ENCODE assay signal across 19 mouse cellular contexts in the genomic region with DNA sequence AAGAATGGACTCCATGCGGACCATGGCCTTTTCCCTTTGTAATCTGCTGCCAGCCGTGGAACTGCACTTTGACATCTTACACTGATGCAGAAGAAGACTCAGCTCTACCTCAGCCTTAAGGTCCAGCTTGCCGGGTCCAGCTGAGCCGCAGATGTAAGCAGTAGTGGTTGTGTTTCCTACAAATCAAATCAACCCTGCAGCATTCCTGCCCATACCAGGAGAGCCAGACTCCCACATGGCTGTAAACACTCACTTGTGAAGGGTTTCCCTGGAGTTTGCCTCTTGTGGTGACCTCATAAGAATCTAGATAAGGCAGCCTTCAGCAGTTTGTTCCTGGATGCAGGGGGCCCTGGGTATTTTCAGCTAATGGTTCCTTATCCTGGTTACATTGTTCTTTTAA. TPM values are rescaled to one million over a fixed set of nuclear protein-coding genes. Genes with fewer than 3 reads are reported as not detected.
A peak's percentile ranks its signal among the peaks of the same experiment; 100 is the strongest.
DNase-seq lines count a peak whose midpoint lies in the region; ATAC-seq lines count a peak whose summit lies in the region.
"Had no signal": no experiment of that assay in that cellular context is flagged by ENCODE, and none has a peak within 500 bp of the region (broad histone marks: within the 10 kb centered on the region; RNA-seq: fewer than 3 reads in every experiment).

No protein-coding gene starts in this region.

- H3K4me1 ChIP-seq in embryonic facial prominence, embryonic 14.5 days (ENCODE audit: control insufficient read depth, insufficient read depth, low read length): no peaks in the 10 kb centered on the region
- peaks cover 14% of the 10 kb centered on the region for H3K4me1 ChIP-seq in embryonic facial prominence, embryonic 10.5 days
- peaks cover 25% of the 10 kb centered on the region for H3K4me1 ChIP-seq in heart, embryonic 15.5 days (replicated peaks)

- H3K9ac ChIP-seq in embryonic facial prominence, embryonic 14.5 days (ENCODE audit: low read depth, low read length): no peak overlapping the region
- H3K9ac ChIP-seq in heart, embryonic 15.5 days: no peak overlapping the region
- H3K9ac ChIP-seq: forebrain, postnatal 0 days; hindbrain, embryonic 15.5 days; limb, embryonic 13.5 days; liver, embryonic 14.5 days had no signal

- H3K4me2 ChIP-seq in embryonic facial prominence, embryonic 14.5 days (ENCODE audit: low read depth, low read length): no peak overlapping the region
- no peak overlapping the region for H3K4me2 ChIP-seq in heart, embryonic 15.5 days
- H3K4me2 ChIP-seq: hindbrain, embryonic 15.5 days; limb, embryonic 13.5 days had no signal

- no peak for ATAC-seq in embryonic facial prominence, embryonic 14.5 days (ENCODE audit: low read depth)
- 0 out of 2 replicates have a peak, but pooled peaks have one; percentile 29 for ATAC-seq in heart, embryonic 15.5 days (replicated peaks; ENCODE audit: insufficient number of reproducible peaks, insufficient read depth, low FRiP score, low read depth)
- ATAC-seq in erythroblast, adult 5-6 weeks (replicated peaks; ENCODE audit: low FRiP score, poor library complexity, severe bottlenecking): no peak
- ATAC-seq: forebrain, postnatal 0 days had no signal

- WGBS in embryonic facial prominence, embryonic 14.5 days: 68% methylated on average over 4 of the region's 4 CpGs
- WGBS in embryonic facial prominence, embryonic 10.5 days: 88% methylated on average over 4 of the region's 4 CpGs
- WGBS in heart, embryonic 15.5 days: 22% methylated on average over 4 of the region's 4 CpGs

- H3K27me3 ChIP-seq in embryonic facial prominence, embryonic 14.5 days (replicated peaks; ENCODE audit: control insufficient read depth, insufficient read depth, low read length): no peaks in the 10 kb centered on the region
- 0 out of 2 replicates have a peak, but pooled peaks cover 5% of the 10 kb centered on the region for H3K27me3 ChIP-seq in embryonic facial prominence, embryonic 10.5 days (replicated peaks; ENCODE audit: low read depth, poor library complexity, severe bottlenecking)
- peaks cover 84% of the 10 kb centered on the region for H3K27me3 ChIP-seq in heart, embryonic 15.5 days
- H3K27me3 ChIP-seq: hindbrain, embryonic 15.5 days; limb, embryonic 13.5 days had no signal

- H3K4me3 ChIP-seq in embryonic facial prominence, embryonic 14.5 days (ENCODE audit: low read depth, low read length): no peak overlapping the region
- H3K4me3 ChIP-seq in embryonic facial prominence, embryonic 10.5 days: no peak overlapping the region
- H3K4me3 ChIP-seq in heart, embryonic 15.5 days: no peak overlapping the region
- H3K4me3 ChIP-seq: hindbrain, embryonic 15.5 days; limb, embryonic 13.5 days had no signal

- no peak overlapping the region for H3K27ac ChIP-seq in embryonic facial prominence, embryonic 14.5 days (replicated peaks; ENCODE audit: low read depth, low read length)
- H3K27ac ChIP-seq in embryonic facial prominence, embryonic 10.5 days (replicated peaks): no peak overlapping the region
- H3K27ac ChIP-seq in heart, embryonic 15.5 days: peak overlapping the region; percentile 32
- H3K27ac ChIP-seq: hindbrain, embryonic 15.5 days; limb, embryonic 13.5 days; liver, embryonic 14.5 days had no signal

- no peaks in the 10 kb centered on the region for H3K36me3 ChIP-seq in embryonic facial prominence, embryonic 14.5 days (ENCODE audit: control insufficient read depth, insufficient read depth, low read length)
- H3K36me3 ChIP-seq in embryonic facial prominence, embryonic 10.5 days (replicated peaks): no peaks in the 10 kb centered on the region
- no peaks in the 10 kb centered on the region for H3K36me3 ChIP-seq in heart, embryonic 15.5 days
- H3K36me3 ChIP-seq: hindbrain, embryonic 15.5 days; limb, embryonic 13.5 days had no signal

- peak; percentile 20 for DNase-seq in embryonic facial prominence, embryonic 14.5 days (ENCODE audit: low spot score)
- no peak for DNase-seq in embryonic facial prominence, embryonic 10.5 days (ENCODE audit: low spot score)
- DNase-seq in heart, postnatal 36 days: no peak
- DNase-seq in MN1 (ENCODE audit: low spot score): peak; percentile 64
- DNase-seq in lung, postnatal 36 days: peak; percentile 57
- no peak for DNase-seq in thymus, postnatal 0 days (ENCODE audit: low spot score)
- DNase-seq: cerebellum, postnatal 14 days; forebrain, postnatal 0 days; kidney, adult 2 months; kidney, postnatal 4 days; midbrain, embryonic 14.5 days; retina, postnatal 1 day; thymus, postnatal 14 days had no signal

- H3K9me3 ChIP-seq in embryonic facial prominence, embryonic 14.5 days (ENCODE audit: control insufficient read depth, low read length): no peaks in the 10 kb centered on the region
- no peaks in the 10 kb centered on the region for H3K9me3 ChIP-seq in embryonic facial prominence, embryonic 10.5 days
- H3K9me3 ChIP-seq in heart, embryonic 15.5 days (replicated peaks): no peaks in the 10 kb centered on the region
- H3K9me3 ChIP-seq: hindbrain, embryonic 15.5 days; limb, embryonic 13.5 days had no signal

- intact Hi-C loops in heart, postnatal 36 days (cut with DNase I): no loop called here

RNA-seq across cellular contexts. Expression of gene Rgs3, which starts 6.9 kb away (rescaled TPM):
- 37.2 and 38.8 TPM in 2 replicates for polyA plus RNA-seq in embryonic facial prominence, embryonic 14.5 days (2014; fragmentation: Nextera tagmentation; extraction: Ambion mirVana)
- 35.4 and 35.5 TPM in 2 replicates for polyA plus RNA-seq in embryonic facial prominence, embryonic 10.5 days (2016; fragmentation: Nextera tagmentation; extraction: Ambion mirVana)
- 56.9 and 72.2 TPM in 2 replicates for polyA plus RNA-seq in heart, embryonic 15.5 days (2015; fragmentation: Nextera tagmentation; extraction: Ambion mirVana)
- total RNA-seq in heart, postnatal 36 days (2021): 10 to 100 TPM; 26.8 to 37.1 TPM
- 14.7 and 18.0 TPM in 2 replicates for polyA plus RNA-seq in thymus, postnatal 0 days (2015; fragmentation: Nextera tagmentation; extraction: Ambion mirVana)
- 13.4 and 18.8 TPM in 2 replicates for total RNA-seq in erythroblast, adult 5-6 weeks (2015; ENCODE audit: low replicate concordance)
- 2.5 and 4.5 TPM in 2 replicates for total RNA-seq in erythroblast, adult 5-6 weeks (2017; ENCODE audit: low replicate concordance)
- total RNA-seq: MEL had no signal

RNA-seq across cellular contexts. Expression of gene 4933430I17Rik, which starts 41.4 kb away (rescaled TPM):
- polyA plus RNA-seq in embryonic facial prominence, embryonic 14.5 days (2014; fragmentation: Nextera tagmentation; extraction: Ambion mirVana): 0.37 and 0.43 TPM in 2 replicates
- polyA plus RNA-seq in embryonic facial prominence, embryonic 10.5 days (2016; fragmentation: Nextera tagmentation; extraction: Ambion mirVana): 1.1 and 1.3 TPM in 2 replicates
- 0.20 and 0.37 TPM in 2 replicates for polyA plus RNA-seq in heart, embryonic 15.5 days (2015; fragmentation: Nextera tagmentation; extraction: Ambion mirVana)
- total RNA-seq in heart, postnatal 36 days (2021): under 1 TPM in 1 of 2 experiments, not detected in 1; 0.22 TPM
- 0.32 and 0.49 TPM in 2 replicates for polyA plus RNA-seq in thymus, postnatal 0 days (2015; fragmentation: Nextera tagmentation; extraction: Ambion mirVana)
- not detected in 2 replicates for total RNA-seq in erythroblast, adult 5-6 weeks (2015; ENCODE audit: low replicate concordance)
- total RNA-seq in erythroblast, adult 5-6 weeks (2017; ENCODE audit: low replicate concordance): not detected in 2 replicates

RNA-seq across cellular contexts. Expression of gene Pole3, which starts 41.7 kb away (rescaled TPM):
- 66.3 and 72.7 TPM in 2 replicates for polyA plus RNA-seq in embryonic facial prominence, embryonic 14.5 days (2014; fragmentation: Nextera tagmentation; extraction: Ambion mirVana)
- 117 and 120 TPM in 2 replicates for polyA plus RNA-seq in embryonic facial prominence, embryonic 10.5 days (2016; fragmentation: Nextera tagmentation; extraction: Ambion mirVana)
- 43.1 and 53.9 TPM in 2 replicates for polyA plus RNA-seq in heart, embryonic 15.5 days (2015; fragmentation: Nextera tagmentation; extraction: Ambion mirVana)
- total RNA-seq in heart, postnatal 36 days (2021): 10 to 100 TPM; 17.1 to 20.2 TPM
- polyA plus RNA-seq in thymus, postnatal 0 days (2015; fragmentation: Nextera tagmentation; extraction: Ambion mirVana): 55.2 and 62.3 TPM in 2 replicates
- 21.3 and 30.7 TPM in 2 replicates for total RNA-seq in erythroblast, adult 5-6 weeks (2015; ENCODE audit: low replicate concordance)
- 14.1 and 17.3 TPM in 2 replicates for total RNA-seq in erythroblast, adult 5-6 weeks (2017; ENCODE audit: low replicate concordance)

RNA-seq across cellular contexts. Expression of gene Alad, which starts 46.8 kb away (rescaled TPM):
- 65.5 and 75.8 TPM in 2 replicates for polyA plus RNA-seq in embryonic facial prominence, embryonic 14.5 days (2014; fragmentation: Nextera tagmentation; extraction: Ambion mirVana)
- 106 and 114 TPM in 2 replicates for polyA plus RNA-seq in embryonic facial prominence, embryonic 10.5 days (2016; fragmentation: Nextera tagmentation; extraction: Ambion mirVana)
- polyA plus RNA-seq in heart, embryonic 15.5 days (2015; fragmentation: Nextera tagmentation; extraction: Ambion mirVana): 56.0 and 65.4 TPM in 2 replicates
- 10 to 100 TPM; 68.1 to 68.2 TPM for total RNA-seq in heart, postnatal 36 days (2021)
- 52.8 and 54.4 TPM in 2 replicates for polyA plus RNA-seq in thymus, postnatal 0 days (2015; fragmentation: Nextera tagmentation; extraction: Ambion mirVana)
- total RNA-seq in erythroblast, adult 5-6 weeks (2015; ENCODE audit: low replicate concordance): 105 and 125 TPM in 2 replicates
- total RNA-seq in erythroblast, adult 5-6 weeks (2017; ENCODE audit: low replicate concordance): 81.9 and 128 TPM in 2 replicates

Comparison
In these comparisons a context has a peak if more than half of its experiments do, and no peak if none do; other contexts are left out.
1. DNase-seq: peak in embryonic facial prominence, embryonic 14.5 days (single experiment), MN1 (single experiment) and lung, postnatal 36 days (single experiment); none in embryonic facial prominence, embryonic 10.5 days (single experiment), heart, postnatal 36 days (0 of 2) and thymus, postnatal 0 days (single experiment).